Mouse (Mus musculus) C2C12 (cell line): ENCODE measurements around the gene Zscan2.

Experiments used
- CTCF ChIP-seq: IDR thresholded peaks from one replicate; pipeline ENCODE4 v1.5.1; 2011; ENCODE audit not compliant: control insufficient read depth, insufficient read depth, insufficient read length
- MAX ChIP-seq: IDR thresholded peaks from one replicate; pipeline ENCODE4 v1.6.1; 2011; ENCODE audit warnings: mild to moderate bottlenecking, control low read depth
- MYOD1 ChIP-seq: IDR thresholded peaks from one replicate; pipeline ENCODE4 v1.6.1; 2011; ENCODE audit warnings: low read depth; ENCODE audit not compliant: control insufficient read depth, insufficient read length
- MYOG ChIP-seq: IDR thresholded peaks from one replicate; pipeline ENCODE4 v1.6.1; 2011; ENCODE audit not compliant: control insufficient read depth, insufficient read length; ENCODE audit errors: extremely low read depth
- USF1 ChIP-seq: IDR thresholded peaks from one replicate; pipeline ENCODE4 v1.6.1; 2011; ENCODE audit warnings: low read depth, mild to moderate bottlenecking, control low read depth, moderate library complexity

- TF ChIP-seq CTCF (no peak), USF1 (no peak), MYOD1 (no peak), MYOG (no peak), MAX (no peak)
These were observed 8.0 kb downstream of the Zscan2 start for GRCm38 (mm10) chr7:80868686-80869085.
